Mouse (Mus musculus) adrenal gland (tissue): ENCODE results near the gene Zfp933.
"Not testable (repeated sequence)": the region's sequence is repeated elsewhere in the genome, so short reads cannot be mapped to it uniquely, and the experiment has no call there.

Experiments used
- intact Hi-C: fragments of 180-260 bp; cut with DNase I; formaldehyde crosslinking; loops from one replicate; pipeline ENCODE4 v1.15.1; 2025

Zfp933 gene

DNA sequence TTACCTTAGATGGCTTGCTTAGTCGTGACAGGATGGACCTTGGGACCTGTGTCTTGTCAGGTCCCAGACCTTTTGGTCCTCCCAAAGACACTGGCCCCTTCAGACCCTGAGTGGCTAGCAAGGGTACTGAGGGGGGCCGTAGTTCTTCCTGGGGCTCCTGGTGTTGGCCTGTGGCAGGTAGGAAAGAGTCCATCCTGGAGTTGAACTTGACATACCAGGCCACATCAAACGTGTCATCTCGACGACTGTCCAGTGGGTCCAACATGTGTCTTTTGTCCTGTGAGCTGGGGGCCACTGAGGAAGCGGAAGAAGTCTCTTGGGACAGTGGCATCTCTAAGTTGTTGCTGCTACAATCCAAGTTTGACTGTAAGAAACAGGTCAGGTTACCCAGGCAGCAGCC is 17.5 kb upstream of the Zfp933 start:
- intact Hi-C loops: loop anchor here (5.0 kb wide), 1 partner anchor 48 kb away; no protein-coding TSS in a partner anchor

DNA sequence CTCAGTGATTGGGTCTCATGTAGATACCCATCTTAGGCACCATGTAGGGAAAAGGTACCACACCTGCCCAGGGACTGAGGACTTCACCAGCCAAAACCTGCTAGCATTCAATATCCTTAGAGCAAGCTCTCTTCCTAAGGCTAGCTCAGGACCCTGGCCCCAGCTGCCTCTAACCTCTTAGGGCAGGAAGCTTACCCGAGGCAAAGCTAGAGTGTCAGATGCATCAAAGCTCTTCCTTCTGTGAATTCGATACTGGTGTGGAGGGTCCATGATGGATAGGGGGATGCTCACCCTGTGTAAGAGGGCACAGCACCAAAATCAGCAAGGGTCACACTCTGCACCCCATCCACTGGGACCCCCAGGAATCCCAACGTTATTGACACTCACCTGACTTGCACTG is 13.9 kb upstream of the Zfp933 start:
- intact Hi-C loops: no loop called here

- intact Hi-C loops: no loop called here
Observed at GRCm38 (mm10) chr4:147850776-147851175, 2.6 kb upstream of the Zfp933 start.

GRCm38 (mm10) chr4:147848584-147848991 is 422 bp upstream of the Zfp933 start:
- intact Hi-C loops: no loop called here

- intact Hi-C loops: no loop called here
Observed at GRCm38 (mm10) chr4:147842871-147843270, 5.3 kb downstream of the Zfp933 start.

DNA sequence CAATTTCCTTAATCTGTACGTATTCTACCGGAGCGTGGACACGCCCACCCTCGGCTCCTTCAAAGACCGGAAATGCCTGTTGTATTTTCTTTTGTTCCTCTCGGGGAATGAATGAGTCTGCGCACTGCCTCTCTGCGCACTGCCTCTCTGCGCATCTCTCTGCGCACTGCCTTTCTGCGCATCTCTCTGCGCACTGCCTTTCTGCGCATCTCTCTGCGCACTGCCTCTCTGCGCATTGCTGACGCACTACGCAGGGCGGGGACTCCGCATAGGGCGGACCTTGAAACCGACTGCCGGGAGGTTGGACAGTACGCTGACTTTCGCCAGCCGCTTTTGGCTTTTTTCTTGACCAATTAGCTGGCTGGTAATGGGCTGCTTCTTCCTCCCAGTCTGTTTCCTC is 8.9 kb downstream of the Zfp933 start:
- intact Hi-C loops: not testable (repeated sequence)

DNA sequence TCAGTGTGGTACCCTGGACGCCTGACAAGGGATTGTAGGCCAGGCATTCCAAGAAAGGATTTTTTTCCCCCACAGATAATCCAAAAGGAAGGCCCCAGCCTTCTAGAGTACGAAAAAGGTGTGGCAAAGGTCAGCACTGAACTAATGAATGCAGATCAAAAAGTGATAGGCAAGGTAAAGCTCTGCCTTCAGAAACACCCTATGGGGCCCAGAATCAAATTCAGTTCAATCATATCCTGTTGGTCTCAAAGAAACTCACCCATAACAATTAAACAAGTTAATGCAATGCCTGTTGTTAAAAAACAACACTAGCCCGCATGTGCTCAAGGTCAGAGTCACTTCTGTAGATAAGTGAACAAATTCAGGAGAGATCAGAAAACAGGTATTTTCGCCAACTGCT is 23.8 kb downstream of the Zfp933 start:
- intact Hi-C loops: no loop called here

GRCm38 (mm10) chr4:147821414-147821813 is 26.8 kb downstream of the Zfp933 start:
- intact Hi-C loops: not testable (repeated sequence)

- intact Hi-C loops: loop anchor here (5.0 kb wide), 2 partner anchors 48 to 297 kb away; partner anchors contain the start of genes Fv1 and Miip
Observed at GRCm38 (mm10) chr4:147819659-147820058, 28.5 kb downstream of the Zfp933 start.

DNA sequence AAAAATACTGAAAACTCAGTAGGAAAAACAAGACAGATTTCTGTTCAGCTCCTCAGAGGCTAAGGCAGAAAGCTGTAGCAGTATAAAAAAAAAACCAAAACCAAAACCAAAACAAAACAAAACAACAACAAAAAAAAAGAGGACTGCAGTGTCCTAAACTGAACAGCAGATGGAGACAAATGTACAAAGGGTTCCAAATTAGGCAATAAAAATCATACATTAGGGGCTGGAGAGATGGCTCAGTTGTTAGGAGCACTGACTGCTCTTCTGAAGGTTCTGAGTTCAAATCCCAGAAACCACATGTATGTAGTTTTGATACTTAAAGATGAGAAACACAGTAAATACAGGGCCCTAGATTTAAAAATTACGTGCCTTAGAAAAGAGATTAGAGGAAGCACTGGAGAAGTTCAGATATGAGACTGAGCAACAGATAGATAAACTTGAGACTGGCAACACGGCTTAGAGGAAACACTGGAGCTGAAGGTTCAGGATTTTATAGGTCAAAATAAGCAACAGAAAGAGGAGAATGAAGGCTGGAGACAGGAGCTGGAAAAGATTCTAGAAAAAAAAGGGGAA is 33.5 kb downstream of the Zfp933 start:
- intact Hi-C loops: loop anchor here (5.0 kb wide), 2 partner anchors 53 to 292 kb away; partner anchors contain the start of genes Fv1 and Miip

DNA sequence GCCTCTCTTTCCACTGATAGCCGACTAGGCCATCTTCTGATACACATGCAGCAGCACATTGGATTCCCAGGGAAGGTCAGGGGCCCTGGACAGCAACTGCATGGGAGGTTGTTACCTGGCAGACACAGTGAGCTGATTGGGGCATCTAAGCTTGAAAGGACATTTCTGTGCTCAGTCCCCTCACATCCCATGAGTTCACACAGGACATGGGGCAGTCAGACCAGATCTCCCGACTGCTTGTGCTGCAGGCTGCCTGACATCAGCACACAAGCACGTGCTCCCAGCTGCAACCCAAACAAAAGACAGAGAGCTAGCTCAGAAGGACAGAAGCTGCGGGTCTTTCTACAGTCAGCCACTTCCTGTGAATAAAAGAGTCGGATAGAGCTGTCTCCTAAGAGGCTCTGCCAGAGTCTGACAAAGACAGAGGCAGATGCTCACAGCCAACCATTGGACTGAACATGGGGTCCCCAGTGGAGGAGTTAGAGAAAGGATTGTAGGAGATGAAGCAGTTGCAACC is 34.9 kb downstream of the Zfp933 start:
- intact Hi-C loops: no loop called here

DNA sequence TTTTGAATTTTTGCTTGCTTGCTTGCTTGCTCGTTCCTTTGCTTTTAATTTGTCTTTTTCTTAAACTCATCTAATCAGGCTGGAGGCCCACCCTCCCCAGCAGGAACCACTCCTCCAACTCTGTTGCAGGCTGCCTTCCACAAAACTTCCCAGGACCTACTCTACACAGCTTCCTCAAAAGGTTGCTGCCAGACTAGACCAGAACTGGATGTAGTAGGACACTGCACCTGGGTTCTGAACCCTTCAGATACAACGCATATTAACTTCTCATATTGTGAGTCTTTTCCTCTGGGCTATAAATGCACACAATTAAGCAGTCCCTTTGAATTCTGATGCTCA is 38.2 kb downstream of the Zfp933 start:
- intact Hi-C loops: not testable (repeated sequence)

DNA sequence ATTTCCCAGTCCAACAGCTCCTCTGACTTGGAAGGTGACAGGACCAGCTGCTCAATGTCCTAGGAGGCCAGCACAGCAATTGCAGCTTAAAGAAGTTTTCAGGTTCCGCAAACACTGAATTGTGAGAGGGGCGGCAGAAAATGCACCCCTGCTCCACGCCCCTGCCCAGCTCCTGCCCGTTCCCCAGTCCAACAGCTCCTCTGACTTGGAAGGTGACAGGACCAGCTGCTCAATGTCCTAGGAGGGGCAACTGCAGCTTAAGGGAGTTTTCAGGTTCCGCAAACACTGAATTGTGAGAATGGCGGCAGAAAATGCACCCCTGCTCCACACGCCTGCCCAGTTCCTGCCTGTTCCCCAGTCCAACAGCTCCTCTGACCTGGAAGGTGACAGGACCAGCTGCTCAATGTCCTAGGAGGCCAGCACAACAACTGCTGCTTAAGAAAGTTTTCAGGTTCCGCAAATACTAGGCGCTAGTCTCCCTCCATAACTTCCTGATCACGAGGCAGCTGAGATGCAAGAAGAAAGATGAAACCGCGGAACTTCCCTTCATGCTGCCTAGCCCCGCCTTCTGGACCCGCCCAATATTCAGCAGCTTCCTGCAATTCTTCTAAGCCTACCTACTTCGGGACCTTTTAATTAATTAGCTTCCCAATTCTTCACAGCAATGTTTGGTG is 38.7 kb downstream of the Zfp933 start, which contains the start of gene Zfp984:
Gene Zfp984, minus strand, starts transcription at position 497 of the 674 bp plus-strand sequence.
- intact Hi-C loops: not testable (repeated sequence)

- intact Hi-C loops: not testable (repeated sequence)
Observed at GRCm38 (mm10) chr4:147808483-147808882, 39.7 kb downstream of the Zfp933 start.

- intact Hi-C loops: not testable (repeated sequence)
Observed at GRCm38 (mm10) chr4:147795308-147795707, 52.9 kb downstream of the Zfp933 start.

DNA sequence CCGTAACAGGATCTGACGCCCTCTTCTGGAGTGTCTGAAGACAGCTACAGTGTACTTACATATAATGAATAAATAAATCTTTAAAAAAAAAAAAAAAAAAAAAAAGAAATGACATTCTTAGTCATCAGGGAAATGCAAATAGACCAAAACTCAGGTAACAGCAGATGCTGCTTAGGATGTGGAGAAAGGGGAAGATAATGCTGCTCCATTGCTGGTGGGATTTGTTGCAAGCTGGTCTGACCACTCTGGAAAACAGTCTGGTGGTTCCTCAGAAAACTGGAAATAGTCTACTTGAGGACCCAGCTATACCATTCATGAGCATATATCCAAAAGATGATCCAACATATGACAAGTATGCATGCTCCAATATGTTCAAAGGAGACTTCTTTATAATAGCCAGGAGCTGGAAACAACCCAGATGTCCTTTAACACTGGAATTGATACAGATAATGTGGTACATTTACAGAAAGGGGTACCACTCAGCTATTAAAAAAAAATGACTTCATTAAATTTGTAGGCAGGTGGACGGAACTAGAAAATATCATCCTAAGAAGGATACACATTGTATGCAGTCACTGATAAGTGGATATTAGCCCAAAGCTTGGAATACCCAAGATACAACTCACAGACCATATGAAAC is 54.0 kb downstream of the Zfp933 start:
- intact Hi-C loops: not testable (repeated sequence)

GRCm38 (mm10) chr4:147793390-147793916 is 54.7 kb downstream of the Zfp933 start:
- intact Hi-C loops: not testable (repeated sequence)

GRCm38 (mm10) chr4:147791729-147792128 is 56.4 kb downstream of the Zfp933 start:
- intact Hi-C loops: not testable (repeated sequence)
